Mouse (Mus musculus): ENCODE results near the gene Cep162. TPM values are rescaled to one million over a fixed set of nuclear protein-coding genes. Genes with fewer than 3 reads are reported as not detected.
A peak's percentile ranks its signal among the peaks of the same experiment; 100 is the strongest.

Cep162 gene
- polyA plus RNA-seq, 1 experiment from 2014 or later, result 6.4 TPM

GRCm38 (mm10) chr9:87147927-87148326 is 107.4 kb downstream of the Cep162 start:
- 90% methylated on average over 2 of the region's 2 CpGs for WGBS
- no peak for ATAC-seq (ENCODE audit: low FRiP score, low read depth)
- Histone ChIP-seq H3K4me2 (no peak overlapping the region), H3K9me3 (no peaks in the 10 kb centered on the region), H3K4me1 (replicated peaks) (peaks cover 17% of the 10 kb centered on the region), H3K27me3 (peaks cover 16% of the 10 kb centered on the region), H3K9ac (no peak overlapping the region), H3K4me3 (no peak overlapping the region), H3K27ac (replicated peaks) (no peak overlapping the region), H3K36me3 (no peaks in the 10 kb centered on the region)

- Histone ChIP-seq H3K9me3 (no peaks in the 10 kb centered on the region), H3K4me2 (no peak overlapping the region), H3K4me1 (replicated peaks) (peaks cover 17% of the 10 kb centered on the region), H3K27ac (replicated peaks) (no peak overlapping the region), H3K27me3 (peaks cover 16% of the 10 kb centered on the region), H3K4me3 (no peak overlapping the region), H3K36me3 (no peaks in the 10 kb centered on the region), H3K9ac (no peak overlapping the region)
- ATAC-seq (ENCODE audit: low FRiP score, low read depth), result no peak
- 91% methylated on average over 4 of the region's 4 CpGs for WGBS
These were observed 108.9 kb downstream of the Cep162 start for GRCm38 (mm10) chr9:87146400-87146799.

- ATAC-seq (ENCODE audit: low FRiP score, low read depth), result peak; percentile 42; the same call in 1 of the 2 replicates
These were observed 109.7 kb downstream of the Cep162 start for GRCm38 (mm10) chr9:87145671-87146070.

GRCm38 (mm10) chr9:87145180-87145579 is 110.2 kb downstream of the Cep162 start:
- no peaks in the 10 kb centered on the region for H3K9me3 ChIP-seq
- peak overlapping the region; percentile 47 for H3K4me3 ChIP-seq
- peak; percentile 33; the same call in 1 of the 2 replicates for ATAC-seq (ENCODE audit: low FRiP score, low read depth)
- 2% methylated on average over 15 of the region's 15 CpGs for WGBS
- H3K9ac ChIP-seq, result peak overlapping the region; percentile 46
- peaks cover 16% of the 10 kb centered on the region for H3K27me3 ChIP-seq
- H3K4me1 ChIP-seq (replicated peaks), result peaks cover 17% of the 10 kb centered on the region
- no peaks in the 10 kb centered on the region for H3K36me3 ChIP-seq
- no peak overlapping the region for H3K27ac ChIP-seq (replicated peaks)
- peak overlapping the region; percentile 95 for H3K4me2 ChIP-seq

More at GRCm38 (mm10) chr9:87145671-87146070, 109.7 kb downstream of the Cep162 start:
- Histone ChIP-seq H3K27me3 (peaks cover 16% of the 10 kb centered on the region), H3K9me3 (no peaks in the 10 kb centered on the region), H3K4me1 (replicated peaks) (peaks cover 17% of the 10 kb centered on the region), H3K4me2 (peak overlapping the region; percentile 95), H3K4me3 (peak overlapping the region; percentile 47), H3K27ac (replicated peaks) (no peak overlapping the region), H3K36me3 (no peaks in the 10 kb centered on the region), H3K9ac (no peak overlapping the region)
- 33% methylated on average over 11 of the region's 11 CpGs for WGBS

- H3K4me2 ChIP-seq, result peak overlapping the region; percentile 95
- 2% methylated on average over 19 of the region's 19 CpGs for WGBS
- H3K9ac ChIP-seq, result peak overlapping the region; percentile 46
- ATAC-seq (ENCODE audit: low FRiP score, low read depth), result peak; percentile 70; the same call in 1 of the 2 replicates
- H3K4me1 ChIP-seq (replicated peaks), result peaks cover 17% of the 10 kb centered on the region
- H3K4me3 ChIP-seq, result peak overlapping the region; percentile 47
- no peak overlapping the region for H3K27ac ChIP-seq (replicated peaks)
- H3K9me3 ChIP-seq, result no peaks in the 10 kb centered on the region
- peaks cover 16% of the 10 kb centered on the region for H3K27me3 ChIP-seq
- no peaks in the 10 kb centered on the region for H3K36me3 ChIP-seq
These were observed 110.8 kb downstream of the Cep162 start for GRCm38 (mm10) chr9:87144532-87144931.

GRCm38 (mm10) chr9:87144106-87144505 is 111.2 kb downstream of the Cep162 start, which contains the start of gene Mrap2:
Gene Mrap2, plus strand, starts transcription at chr9:87144306.
- 2% methylated on average over 29 of the region's 29 CpGs for WGBS
- Histone ChIP-seq H3K4me2 (peak within 1 kb of the TSS; percentile 95), H3K4me1 (replicated peaks) (peaks cover 17% of the 10 kb centered on the region)

GRCm38 (mm10) chr9:87143076-87143475 is 112.3 kb downstream of the Cep162 start:
- ATAC-seq (ENCODE audit: low FRiP score, low read depth), result no peak

More at GRCm38 (mm10) chr9:87144106-87144505, 111.2 kb downstream of the Cep162 start, which contains the start of gene Mrap2:
- peak; percentile 94 for ATAC-seq (ENCODE audit: low FRiP score, low read depth)
- Histone ChIP-seq H3K27me3 (peaks cover 16% of the 10 kb centered on the region), H3K27ac (replicated peaks) (no peak within 1 kb of the TSS), H3K4me3 (peak within 1 kb of the TSS; percentile 47), H3K9me3 (no peaks in the 10 kb centered on the region), H3K36me3 (no peaks in the 10 kb centered on the region), H3K9ac (peak within 1 kb of the TSS; percentile 46)

More at GRCm38 (mm10) chr9:87143076-87143475, 112.3 kb downstream of the Cep162 start:
- H3K36me3 ChIP-seq, result no peaks in the 10 kb centered on the region
- H3K9ac ChIP-seq, result no peak overlapping the region
- no peak overlapping the region for H3K4me2 ChIP-seq
- no peaks in the 10 kb centered on the region for H3K9me3 ChIP-seq
- H3K27me3 ChIP-seq, result peaks cover 16% of the 10 kb centered on the region
- WGBS, result 86% methylated on average over 3 of the region's 3 CpGs
- H3K4me1 ChIP-seq (replicated peaks), result peaks cover 17% of the 10 kb centered on the region
- H3K27ac ChIP-seq (replicated peaks), result no peak overlapping the region
- H3K4me3 ChIP-seq, result no peak overlapping the region

Other genes starting within 250 kb of the Cep162 start
- 8.5 and 8.6 TPM in 2 replicates for gene Ripply2, start 240.0 kb downstream of the Cep162 start, polyA plus RNA-seq (2015; fragmentation: Nextera tagmentation; extraction: Ambion mirVana)
- gene Cyb5r4, start 233.5 kb downstream of the Cep162 start, polyA plus RNA-seq (2015; fragmentation: Nextera tagmentation; extraction: Ambion mirVana), result 58.6 and 60.1 TPM in 2 replicates
- 4.2 and 4.5 TPM in 2 replicates for gene Mrap2, start 111.2 kb downstream of the Cep162 start, polyA plus RNA-seq (2015; fragmentation: Nextera tagmentation; extraction: Ambion mirVana)

Measured in hindbrain, embryonic 15.5 days (tissue).